In genomic region chr13:21924734-21925335, GRCm38 (mm10) we compare ENCODE assay signal across 10 mouse cellular contexts. TPM values are rescaled to one million over a fixed set of nuclear protein-coding genes. Genes with fewer than 3 reads are reported as not detected.
DNase-seq lines count a peak whose midpoint lies in the region; ATAC-seq and TF ChIP-seq lines count a peak whose summit lies in the region.
"Had no signal": no experiment of that assay in that cellular context is flagged by ENCODE, and none has a peak within 500 bp of the region (broad histone marks: within the 10 kb centered on the region; RNA-seq: fewer than 3 reads in every experiment).

No protein-coding gene starts in this region.

- H3K4me3 ChIP-seq in kidney, embryonic 15.5 days (replicated peaks): peak overlapping the region; percentile 31
- no peak overlapping the region for H3K4me3 ChIP-seq in left cerebral cortex, adult 2 months
- H3K4me3 ChIP-seq: midbrain, embryonic 12.5 days had no signal

- H3K27ac ChIP-seq in kidney, embryonic 15.5 days: no peak overlapping the region
- no peak overlapping the region for H3K27ac ChIP-seq in left cerebral cortex, adult 2 months
- H3K27ac ChIP-seq: midbrain, embryonic 12.5 days had no signal

- H3K9ac ChIP-seq in kidney, embryonic 15.5 days: no peak overlapping the region
- H3K9ac ChIP-seq: midbrain, embryonic 12.5 days had no signal

- 0 out of 2 replicates have a peak, but pooled peaks cover 9% of the 10 kb centered on the region for H3K4me1 ChIP-seq in kidney, embryonic 15.5 days
- H3K4me1 ChIP-seq: midbrain, embryonic 12.5 days had no signal

- DNase-seq in kidney, adult 18-20 months: no peak
- peak; percentile 90 for DNase-seq in MEL-GATA-1-ER (ENCODE audit: extremely low read depth, low read depth)
- DNase-seq in right cerebral cortex, postnatal 10 days (ENCODE audit: low spot score in 2 of 2): no peak
- DNase-seq in cerebellum, postnatal 36 days: no peak
- DNase-seq in left cerebral cortex, adult 2 months (ENCODE audit: extremely low spot score in 1 of 2, low spot score in 2 of 2): no peak

- intact Hi-C loops in left cerebral cortex, adult 2 months (cut with DNase I): no loop called here

- H3K27me3 ChIP-seq in kidney, embryonic 15.5 days: 0 out of 2 replicates have a peak, but pooled peaks cover 3% of the 10 kb centered on the region

- no peak for TF ChIP-seq CTCF in left cerebral cortex, adult 2 months (IDR thresholded peaks at IDR 0.05)

- no peaks in the 10 kb centered on the region for H3K36me3 ChIP-seq in kidney, embryonic 15.5 days
- H3K36me3 ChIP-seq: midbrain, embryonic 12.5 days had no signal

- H3K4me2 ChIP-seq in kidney, embryonic 15.5 days: peak overlapping the region; percentile 51
- H3K4me2 ChIP-seq: midbrain, embryonic 12.5 days had no signal

- H3K9me3 ChIP-seq in kidney, embryonic 15.5 days (replicated peaks): no peaks in the 10 kb centered on the region
- H3K9me3 ChIP-seq: midbrain, embryonic 12.5 days had no signal

- WGBS in kidney, embryonic 15.5 days: 6% methylated on average over 21 of the region's 21 CpGs

- ATAC-seq in kidney, embryonic 15.5 days (replicated peaks; ENCODE audit: low FRiP score): no peak
- ATAC-seq in erythroid progenitor cell, adult 5-6 weeks (replicated peaks; ENCODE audit: low FRiP score, poor library complexity, severe bottlenecking): 0 out of 2 replicates have a peak, but pooled peaks have one; percentile 46
- peak; percentile 45 for ATAC-seq in megakaryocyte progenitor cell, adult 5-6 weeks (replicated peaks; ENCODE audit: poor library complexity)

RNA-seq across cellular contexts. Expression of gene Zfp184, which starts 20.1 kb away (rescaled TPM):
- 12.1 and 12.5 TPM in 2 replicates for polyA plus RNA-seq in kidney, embryonic 15.5 days (2015; fragmentation: Nextera tagmentation; extraction: Ambion mirVana)
- not detected in 2 replicates for total RNA-seq in erythroid progenitor cell, adult 5-6 weeks (2015; ENCODE audit: low replicate concordance)
- 1.3 TPM in 1 of 2 replicates, not detected in the other for total RNA-seq in erythroid progenitor cell, adult 5-6 weeks (2017; ENCODE audit: low replicate concordance)
- 13.3 and 16.1 TPM in 2 replicates for total RNA-seq in megakaryocyte progenitor cell, adult 5-6 weeks (2015)
- 9.2 and 15.1 TPM in 2 replicates for total RNA-seq in megakaryocyte progenitor cell, adult 5-6 weeks (2017)
- total RNA-seq in left cerebral cortex, adult 2 months (2021): 1 to 10 TPM; 3.8 to 3.9 TPM

RNA-seq across cellular contexts. Expression of gene Pom121l2, which starts 56.2 kb away (rescaled TPM):
- 0.08 and 0.17 TPM in 2 replicates for polyA plus RNA-seq in kidney, embryonic 15.5 days (2015; fragmentation: Nextera tagmentation; extraction: Ambion mirVana)
- total RNA-seq in erythroid progenitor cell, adult 5-6 weeks (2015; ENCODE audit: low replicate concordance): not detected in 2 replicates
- not detected in 2 replicates for total RNA-seq in erythroid progenitor cell, adult 5-6 weeks (2017; ENCODE audit: low replicate concordance)
- 0.05 and 0.25 TPM in 2 replicates for total RNA-seq in megakaryocyte progenitor cell, adult 5-6 weeks (2015)
- total RNA-seq in megakaryocyte progenitor cell, adult 5-6 weeks (2017): 0.10 TPM in 1 of 2 replicates, not detected in the other
- total RNA-seq in left cerebral cortex, adult 2 months (2021): not detected
- total RNA-seq: adrenal gland, adult 18-20 months had no signal
- polyA plus RNA-seq: midbrain, embryonic 12.5 days had no signal
